Mouse (Mus musculus) spleen, adult 12 weeks (tissue): ENCODE measurements at regions not wholly inside any gene's neighbourhood (a gene's known extent, or its start where the extent isn't known, plus 50 kb on each side); places are given as distances from the start of the nearest gene placed in this dataset.
"Not testable (repeated sequence)": the region's sequence is repeated elsewhere in the genome, so short reads cannot be mapped to it uniquely, and the experiment has no call there.

Experiments used
- DNase-seq: peaks from one replicate; pipeline ENCODE4 v3.0.0; 2022; ENCODE audit warnings: low spot score

DNA sequence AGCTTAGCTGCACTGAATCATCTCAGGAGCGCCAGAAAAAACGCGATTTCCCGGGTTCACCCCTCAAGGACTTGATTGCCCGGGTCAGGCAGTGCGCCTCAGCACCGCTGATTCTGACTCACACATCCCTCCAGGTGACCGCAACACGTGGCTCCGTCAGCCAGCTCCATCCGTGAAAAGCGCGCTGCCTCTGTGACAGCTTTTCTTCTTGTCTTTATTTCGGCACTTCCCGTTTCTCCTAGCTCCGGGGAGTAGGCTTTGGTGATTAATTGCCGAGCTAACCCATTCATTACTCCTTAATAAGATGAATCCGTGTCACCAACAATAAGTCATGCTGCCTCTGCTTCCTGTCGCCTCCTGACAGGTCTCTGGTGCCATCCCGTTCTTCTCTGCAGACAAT, 108.6 kb downstream of the Katnal1 start:
- peak; percentile 14 for DNase-seq

DNA sequence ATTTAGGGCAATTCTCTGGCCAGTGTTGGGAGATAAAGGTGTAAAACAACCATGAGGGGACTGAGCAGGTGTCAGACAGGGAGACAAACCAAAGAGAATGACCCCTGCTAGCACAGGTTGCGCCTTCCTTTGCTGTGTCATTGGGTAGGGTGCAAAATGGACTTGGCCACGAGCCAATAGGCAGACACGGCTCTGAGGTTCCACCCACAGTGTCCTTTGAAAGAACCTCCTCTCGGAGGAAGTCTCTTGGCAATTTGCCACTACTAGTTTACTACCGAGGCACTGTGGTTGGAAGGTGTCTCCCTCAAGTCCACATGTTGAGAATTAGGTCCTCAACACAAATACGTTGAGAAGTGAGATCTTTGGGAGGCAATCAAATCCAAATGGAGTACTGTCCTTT, 109.7 kb downstream of the Katnal1 start:
- DNase-seq, result peak; percentile 13

DNA sequence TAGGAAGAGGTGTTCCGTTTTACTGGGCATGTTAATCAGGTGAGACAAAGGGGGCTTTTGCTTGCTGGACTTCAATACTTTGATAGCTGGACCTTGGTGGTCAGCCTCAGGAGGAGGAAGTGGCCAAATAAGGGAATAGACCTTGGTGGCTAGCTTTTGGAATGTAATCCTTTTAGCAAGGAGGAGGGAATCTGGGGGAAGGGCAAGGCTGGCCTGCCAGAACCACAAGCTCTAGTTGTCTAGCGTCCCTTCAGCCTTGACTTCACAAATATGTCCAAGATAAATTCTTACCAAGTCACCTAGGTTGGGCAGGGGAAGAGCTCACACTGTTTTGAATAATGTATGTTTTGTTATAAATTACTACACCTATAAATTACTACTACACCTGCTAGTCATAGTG, 110.4 kb downstream of the Katnal1 start:
- no peak for DNase-seq

DNA sequence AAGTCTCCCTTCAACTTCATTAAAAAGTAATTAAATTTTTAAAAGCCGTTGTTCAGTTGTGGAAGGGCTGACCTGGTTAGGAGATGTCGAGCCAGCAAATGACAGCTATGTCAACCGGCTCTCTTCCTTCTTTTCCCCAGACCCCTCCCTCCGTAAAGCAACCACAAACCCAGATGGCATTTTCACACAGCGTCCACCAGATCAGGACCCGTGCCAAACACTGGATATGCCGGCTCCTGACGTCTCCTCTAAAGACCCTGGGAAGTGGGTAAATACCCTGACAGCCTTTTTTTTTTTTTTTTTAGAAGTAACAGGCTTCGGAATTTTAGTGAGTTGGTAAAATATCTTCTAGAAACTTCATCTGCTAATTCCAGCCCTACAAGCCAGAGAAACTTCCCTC, 116.3 kb downstream of the Katnal1 start:
- DNase-seq, result no peak

DNA sequence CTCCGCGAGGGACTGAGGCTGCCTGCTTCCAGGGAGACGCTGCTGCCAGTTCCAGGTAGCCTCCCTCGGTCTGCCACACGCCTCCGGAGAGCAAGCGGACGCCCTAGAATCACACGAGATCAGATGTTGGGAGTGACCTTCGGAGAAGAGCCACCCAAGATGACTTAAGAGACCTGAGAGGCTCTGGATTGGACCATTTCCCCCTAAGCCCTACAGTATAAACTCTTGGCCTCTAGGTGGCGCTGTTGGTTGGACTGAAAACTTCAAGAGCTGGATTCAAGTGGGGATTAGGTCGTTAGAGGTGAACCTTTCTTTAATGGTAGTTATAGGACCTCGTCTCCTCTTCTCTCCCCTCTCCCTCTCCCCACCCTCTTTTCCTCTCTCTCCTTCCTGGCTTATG, 117.1 kb downstream of the Katnal1 start:
- peak; percentile 58 for DNase-seq

DNA sequence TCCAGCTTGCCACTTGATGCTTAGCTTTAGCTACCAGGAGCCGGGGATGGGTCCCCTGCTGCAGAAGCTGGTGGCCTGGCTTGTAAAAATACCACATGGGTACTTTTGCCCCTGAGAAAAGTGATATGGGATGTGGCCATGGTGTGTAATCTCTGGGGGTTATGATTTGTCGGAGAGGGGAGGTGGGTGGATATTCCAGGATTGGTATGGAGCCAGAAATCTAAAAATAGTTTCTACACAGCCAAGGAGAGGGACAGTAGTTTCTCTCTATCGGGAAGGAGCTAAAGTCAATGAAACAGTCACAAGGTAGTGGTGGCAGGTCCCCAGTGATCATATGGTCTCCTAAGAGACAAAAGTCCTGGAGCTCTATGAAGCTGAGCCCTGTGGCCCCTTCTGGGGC, 119.6 kb downstream of the Katnal1 start:
- DNase-seq, result no peak

DNA sequence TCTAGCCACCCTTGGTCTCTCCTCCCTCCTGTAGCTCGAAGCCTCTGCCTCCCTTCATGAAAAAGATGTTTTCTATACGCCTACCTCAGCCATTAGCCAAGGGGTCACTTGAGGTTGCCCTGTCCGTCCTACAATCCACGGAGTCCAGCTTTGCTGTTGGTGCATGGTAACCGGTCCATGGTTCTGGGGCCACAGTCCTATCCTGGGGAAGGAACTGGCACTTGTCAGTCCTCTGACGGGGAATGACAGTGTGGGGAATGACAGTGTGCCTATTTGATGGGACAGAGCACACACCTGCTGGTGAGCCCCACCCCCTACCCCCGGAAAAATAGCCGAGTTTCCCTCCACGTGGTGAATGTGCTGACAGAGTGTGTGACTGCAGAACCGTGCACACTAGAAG, 120.1 kb downstream of the Katnal1 start:
- no peak for DNase-seq

DNA sequence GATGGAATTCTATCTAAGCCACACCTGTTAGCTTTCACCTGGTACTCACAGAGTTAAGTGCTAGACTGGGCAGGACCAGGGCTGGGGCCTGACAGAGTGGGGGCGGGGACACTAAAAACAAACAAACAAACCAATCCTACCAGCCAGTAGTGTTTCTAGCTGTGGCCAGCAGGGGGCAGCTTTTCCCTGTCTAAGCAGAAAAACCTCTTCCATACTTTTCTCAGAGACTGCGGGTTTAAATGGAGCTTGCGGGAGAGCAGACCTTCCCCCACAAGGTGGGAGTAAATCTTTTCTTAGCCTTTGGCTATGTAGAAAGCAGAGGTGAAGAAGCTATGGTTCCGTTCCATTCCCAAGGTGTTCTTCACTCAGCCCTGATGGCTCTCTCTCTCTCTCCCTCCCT, 120.7 kb downstream of the Katnal1 start:
- no peak for DNase-seq

DNA sequence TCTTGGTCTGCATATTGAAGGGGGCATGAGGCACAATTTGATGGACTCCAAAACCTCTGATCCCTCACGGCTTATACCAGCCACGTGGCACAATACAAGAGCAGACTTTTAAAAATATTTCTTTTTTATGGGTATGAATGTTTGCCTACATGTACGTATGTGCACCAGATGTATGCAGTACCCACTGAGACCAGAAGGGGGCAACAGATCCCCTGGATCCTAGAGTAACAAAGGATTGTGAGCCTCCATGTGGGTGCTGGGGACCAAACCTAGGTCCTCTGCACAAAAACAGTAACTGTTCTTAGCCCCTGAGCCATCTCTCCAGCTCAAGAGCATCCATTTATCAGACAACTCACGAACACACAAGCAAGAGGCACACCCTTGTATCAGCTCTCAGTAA, 121.5 kb downstream of the Katnal1 start:
- no peak for DNase-seq

DNA sequence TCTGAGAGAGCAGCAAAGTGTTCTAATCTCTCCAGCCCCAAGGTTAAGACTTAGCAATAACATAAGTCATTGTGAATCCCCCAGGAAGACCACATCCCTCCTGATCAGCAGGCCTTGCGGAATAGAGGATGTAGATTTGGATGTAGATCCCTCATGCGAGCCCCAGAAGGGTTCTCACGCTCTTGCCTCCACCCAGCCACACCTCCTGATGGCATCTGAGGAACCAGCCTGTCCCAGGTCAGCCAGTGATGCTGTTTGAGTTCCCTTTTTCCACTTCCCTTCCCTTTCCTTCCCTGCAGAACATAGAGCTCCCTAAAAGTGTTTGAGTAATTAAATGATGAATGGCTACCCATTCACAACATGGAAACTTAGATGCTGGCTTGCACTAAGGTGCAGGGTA, 124.1 kb downstream of the Katnal1 start:
- no peak for DNase-seq

DNA sequence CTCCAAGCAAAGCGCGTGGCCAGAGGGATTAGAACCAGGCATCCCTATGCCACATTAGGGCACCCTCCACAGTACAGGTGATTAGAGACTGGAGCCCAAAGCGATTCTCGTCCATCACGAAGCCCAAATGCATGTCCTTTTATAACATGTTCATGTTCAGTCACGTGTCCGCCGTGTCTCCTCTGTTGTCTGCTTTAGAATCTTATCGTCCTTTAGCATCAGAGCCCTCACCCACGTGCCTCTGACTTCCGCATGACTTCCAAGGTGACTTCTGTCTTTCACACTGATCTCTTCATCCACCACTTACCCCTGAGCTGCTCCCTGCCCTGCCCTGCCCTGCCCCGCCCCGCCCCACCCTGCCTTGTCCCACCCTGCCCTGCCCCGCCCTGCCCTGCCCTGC, 125.3 kb downstream of the Katnal1 start:
- no peak for DNase-seq

DNA sequence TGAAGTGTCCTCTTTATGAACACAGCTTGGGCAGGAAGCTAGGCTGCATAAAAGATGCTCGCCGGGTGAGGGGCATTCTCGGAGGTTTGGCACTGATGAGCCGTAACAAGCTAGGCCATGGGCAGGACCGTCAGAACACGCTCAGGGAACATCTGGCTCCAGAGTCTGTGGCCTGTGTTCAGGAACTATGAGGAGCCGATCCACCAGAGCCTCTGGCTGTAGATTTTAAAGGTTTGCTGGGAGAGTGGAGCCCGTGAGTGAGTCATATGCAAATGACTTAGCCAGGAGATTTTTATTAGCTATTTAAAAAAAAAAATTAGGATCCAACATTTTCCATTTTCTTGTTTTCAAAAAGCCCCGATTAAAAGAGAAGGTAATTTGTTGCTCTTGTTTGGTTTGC, 126.4 kb downstream of the Katnal1 start:
- DNase-seq, result no peak

DNA sequence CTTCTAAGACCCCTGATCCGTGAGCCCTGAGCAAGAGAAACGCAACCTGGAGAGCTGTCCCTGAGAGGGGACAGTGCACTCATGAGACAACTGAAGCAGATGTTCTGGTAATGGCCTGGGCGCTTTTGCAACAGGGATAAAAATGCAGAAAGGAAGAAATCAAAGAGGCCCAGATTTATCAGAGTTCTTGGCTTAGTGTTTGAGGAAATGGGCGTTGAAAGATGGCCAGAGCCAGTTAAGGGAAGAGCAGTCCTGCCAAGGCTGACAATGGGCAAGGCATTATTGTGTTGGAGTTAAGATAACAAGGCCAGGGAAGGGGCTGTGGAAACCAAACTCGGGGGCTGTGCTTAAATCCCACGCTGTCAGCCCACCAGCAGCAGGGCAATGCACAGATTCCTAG, 130.6 kb downstream of the Katnal1 start:
- DNase-seq, result no peak

DNA sequence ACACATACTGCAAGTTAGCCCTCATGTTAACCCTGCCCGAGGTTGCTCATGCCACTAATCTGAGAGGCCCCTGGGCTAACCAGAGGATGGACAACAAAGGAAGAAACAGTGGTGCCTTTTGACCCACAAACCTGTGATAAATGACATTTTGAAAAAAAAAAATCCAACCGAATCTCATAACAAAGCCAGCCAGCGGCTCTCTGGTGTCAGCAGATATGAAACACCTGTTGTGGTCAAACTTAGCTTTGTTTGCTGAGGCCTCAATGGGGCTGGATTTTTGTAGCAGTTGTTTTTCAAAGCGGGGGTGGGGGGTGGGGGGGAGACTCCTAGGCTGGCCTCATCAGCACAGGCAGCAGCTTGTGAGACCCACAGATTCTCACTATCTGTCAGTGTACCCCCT, 133.0 kb downstream of the Katnal1 start:
- no peak for DNase-seq

DNA sequence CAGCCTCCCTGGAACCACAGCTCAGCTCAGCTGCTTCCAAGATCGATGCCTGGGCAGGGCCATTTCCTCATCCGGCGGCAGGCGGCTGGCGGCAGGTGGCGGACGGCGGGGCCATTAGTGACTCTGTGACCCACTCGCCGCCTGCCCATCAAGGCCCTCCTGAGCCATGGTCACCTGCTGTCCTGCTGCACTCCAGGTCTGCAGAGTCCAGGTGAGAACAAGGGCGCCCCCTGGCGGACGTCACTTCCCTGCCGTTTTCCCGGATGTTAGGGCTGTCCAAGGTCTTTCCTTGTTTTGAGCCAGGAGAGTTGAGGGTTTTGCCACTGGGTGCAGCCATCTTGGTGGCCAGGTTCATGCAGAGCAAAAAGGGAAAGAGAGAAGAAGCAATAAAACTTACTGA, 134.7 kb downstream of the Katnal1 start:
- peak; percentile 52 for DNase-seq

DNA sequence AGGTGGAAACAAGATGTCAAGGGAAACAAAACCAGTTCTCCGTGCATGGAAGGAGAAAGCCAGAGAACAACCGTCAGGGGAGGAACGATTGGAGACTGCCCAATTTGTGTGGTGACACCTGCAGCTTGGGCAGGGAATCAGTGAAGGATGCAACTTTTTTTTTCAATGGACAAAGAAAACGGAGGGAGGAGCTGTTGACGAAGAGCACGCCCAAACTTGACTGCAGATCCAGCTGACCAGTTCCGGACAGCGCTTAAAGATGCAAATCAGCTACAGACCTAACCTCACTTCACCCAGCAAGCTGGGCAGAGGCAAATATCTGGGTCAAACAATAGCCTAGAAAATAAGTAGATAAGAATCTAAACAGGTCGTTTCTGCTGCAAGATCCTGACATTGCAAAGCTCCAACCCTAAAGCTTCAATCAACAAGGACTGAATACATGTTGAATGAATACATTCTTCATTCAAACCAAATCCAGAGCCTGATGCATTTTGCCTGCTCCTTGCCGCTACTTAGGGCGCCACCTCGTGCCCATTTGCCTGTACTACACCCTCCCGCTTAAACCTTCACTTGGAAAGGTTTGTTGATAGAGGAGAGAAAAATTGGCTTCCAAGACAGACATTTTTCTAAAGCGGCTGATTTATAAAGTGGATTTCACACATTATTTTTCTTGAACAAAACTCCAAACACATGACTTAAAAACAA, 136.2 kb downstream of the Katnal1 start:
- DNase-seq, result peak; percentile 52

DNA sequence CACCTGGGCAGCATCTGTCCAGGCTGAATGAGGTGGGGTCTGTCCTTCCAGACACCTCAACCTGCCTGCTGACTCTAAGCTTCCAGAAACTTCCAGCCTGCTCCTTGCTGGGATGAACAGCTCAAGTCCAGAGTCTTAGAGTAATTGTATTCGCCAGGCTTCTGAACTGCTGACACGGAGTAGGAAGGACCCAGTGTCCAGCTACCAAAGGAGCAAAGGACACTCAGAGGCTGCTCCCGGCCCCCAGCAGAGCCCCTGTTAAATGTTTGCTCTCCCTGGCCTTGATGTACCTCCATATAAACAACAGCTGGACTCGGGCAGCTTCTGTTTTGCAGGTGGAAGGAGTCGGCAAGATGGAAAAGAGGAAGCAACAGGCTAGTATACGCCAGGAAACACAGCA, 137.5 kb downstream of the Katnal1 start:
- no peak for DNase-seq

DNA sequence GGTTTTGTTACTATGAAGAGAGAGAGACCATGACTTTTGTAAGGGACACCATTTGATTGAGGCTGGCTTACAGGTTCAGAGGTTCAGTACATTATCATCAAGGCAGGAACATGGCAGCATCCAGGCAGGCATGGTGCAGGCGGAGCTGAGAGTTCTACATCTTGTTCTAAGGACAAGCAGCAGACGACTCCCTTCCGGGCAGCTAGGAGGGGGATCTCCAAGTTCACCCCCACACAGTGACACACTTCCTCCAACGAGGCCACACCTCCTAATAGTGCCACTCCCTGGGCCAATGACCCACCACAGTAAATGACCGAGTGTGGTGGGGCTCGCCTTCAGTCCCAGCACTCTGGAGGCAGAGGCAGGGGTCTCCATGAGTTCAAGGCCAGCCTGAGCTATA, 138.8 kb downstream of the Katnal1 start:
- DNase-seq, result not testable (repeated sequence)

DNA sequence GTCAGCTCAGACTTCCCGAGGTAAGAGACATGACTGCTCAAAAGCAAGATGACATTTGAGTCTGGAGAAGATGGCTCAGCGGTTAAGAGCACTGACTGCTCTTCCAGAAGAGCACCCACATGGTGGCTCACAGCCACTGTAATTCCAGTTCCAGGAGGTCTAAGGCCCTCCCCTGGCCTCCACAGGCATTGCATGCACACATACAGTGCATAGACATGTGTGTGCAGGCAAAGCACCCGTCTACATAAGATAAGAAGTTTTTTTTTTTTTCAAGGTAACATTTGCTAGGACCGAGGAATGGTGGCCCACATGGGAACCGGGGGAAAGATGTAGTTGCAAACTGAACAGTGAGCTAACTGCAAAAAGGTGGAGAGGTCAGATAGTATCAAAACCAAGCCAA, 139.3 kb downstream of the Katnal1 start:
- DNase-seq, result no peak

DNA sequence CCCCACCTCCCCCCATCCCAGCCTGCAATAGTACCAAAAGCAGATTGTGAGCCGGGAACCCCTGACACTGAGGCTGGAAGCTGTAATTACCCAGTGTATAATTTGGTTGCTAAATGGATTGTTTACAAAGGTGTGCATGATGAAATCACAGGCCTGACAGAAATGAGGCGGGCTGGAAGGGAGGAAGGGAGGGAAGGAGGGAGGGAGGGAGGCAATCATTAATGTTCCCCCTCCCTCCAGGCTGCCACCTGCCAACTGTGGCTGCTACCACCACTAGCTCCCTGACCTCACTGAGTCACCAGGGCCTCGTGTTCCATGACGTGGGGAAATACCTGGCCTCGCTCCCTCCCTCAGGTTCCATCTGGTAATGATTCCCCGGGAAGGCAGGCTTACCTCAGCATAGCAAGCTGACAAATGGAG, 140.0 kb downstream of the Katnal1 start:
- no peak for DNase-seq

DNA sequence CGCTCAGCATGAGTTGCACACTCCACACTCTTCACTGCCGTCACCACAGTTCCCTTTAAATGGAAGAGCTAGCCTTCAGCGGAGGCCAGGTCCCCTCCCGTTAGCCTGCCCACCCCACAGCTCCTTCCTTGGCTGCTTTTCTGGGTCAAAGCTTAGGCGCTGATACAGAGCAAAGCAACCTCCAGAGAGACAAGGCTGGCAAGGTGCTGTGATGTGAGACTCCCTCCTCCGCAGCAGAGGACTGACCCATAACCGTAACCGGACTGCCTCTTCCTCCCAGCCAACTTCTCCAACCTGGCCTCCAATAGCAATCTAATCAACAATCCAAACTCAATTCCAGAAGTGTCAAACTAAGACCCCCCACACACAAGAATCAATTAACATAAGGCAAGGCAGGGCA, 140.4 kb downstream of the Katnal1 start:
- no peak for DNase-seq

DNA sequence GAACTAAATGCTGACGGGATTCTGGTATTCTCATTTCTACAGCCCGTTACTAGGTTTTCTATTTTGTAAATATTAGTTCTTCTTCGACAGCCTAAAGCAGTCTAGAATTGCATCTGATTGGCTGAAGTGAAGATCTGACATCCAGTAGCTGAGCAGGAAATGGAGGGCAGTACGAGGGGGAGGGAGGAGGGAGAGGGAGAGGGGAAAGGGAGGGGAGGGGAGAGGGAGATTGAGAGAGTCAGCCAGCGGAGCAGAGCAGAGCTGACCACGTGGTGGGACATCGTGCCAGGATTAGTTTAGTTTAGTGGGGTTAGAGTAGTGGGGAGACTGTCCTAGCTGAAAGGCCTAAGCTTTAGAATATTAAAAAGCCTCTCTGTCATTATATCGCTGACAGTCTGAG, 141.8 kb downstream of the Katnal1 start:
- no peak for DNase-seq

DNA sequence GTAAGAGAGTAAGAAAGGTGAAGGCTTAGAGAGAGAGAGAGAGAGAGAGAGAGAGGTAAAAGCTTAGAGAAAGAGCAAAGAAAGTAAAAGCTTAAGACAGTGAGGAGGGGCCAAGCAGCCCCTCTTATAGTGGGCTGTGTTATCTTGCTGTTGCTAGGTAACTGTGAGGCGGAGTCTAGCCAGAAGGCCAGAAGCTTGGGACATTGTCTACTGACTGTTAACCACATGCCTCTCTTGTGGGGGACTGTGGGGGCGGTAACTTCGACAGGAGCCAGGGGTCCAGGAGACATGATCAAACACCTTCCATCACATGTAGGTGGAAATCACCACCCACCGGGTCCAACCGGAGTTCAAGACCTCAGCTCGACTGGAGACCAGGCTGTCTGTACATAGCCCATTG, 148.0 kb downstream of the Katnal1 start:
- DNase-seq, result not testable (repeated sequence)

DNA sequence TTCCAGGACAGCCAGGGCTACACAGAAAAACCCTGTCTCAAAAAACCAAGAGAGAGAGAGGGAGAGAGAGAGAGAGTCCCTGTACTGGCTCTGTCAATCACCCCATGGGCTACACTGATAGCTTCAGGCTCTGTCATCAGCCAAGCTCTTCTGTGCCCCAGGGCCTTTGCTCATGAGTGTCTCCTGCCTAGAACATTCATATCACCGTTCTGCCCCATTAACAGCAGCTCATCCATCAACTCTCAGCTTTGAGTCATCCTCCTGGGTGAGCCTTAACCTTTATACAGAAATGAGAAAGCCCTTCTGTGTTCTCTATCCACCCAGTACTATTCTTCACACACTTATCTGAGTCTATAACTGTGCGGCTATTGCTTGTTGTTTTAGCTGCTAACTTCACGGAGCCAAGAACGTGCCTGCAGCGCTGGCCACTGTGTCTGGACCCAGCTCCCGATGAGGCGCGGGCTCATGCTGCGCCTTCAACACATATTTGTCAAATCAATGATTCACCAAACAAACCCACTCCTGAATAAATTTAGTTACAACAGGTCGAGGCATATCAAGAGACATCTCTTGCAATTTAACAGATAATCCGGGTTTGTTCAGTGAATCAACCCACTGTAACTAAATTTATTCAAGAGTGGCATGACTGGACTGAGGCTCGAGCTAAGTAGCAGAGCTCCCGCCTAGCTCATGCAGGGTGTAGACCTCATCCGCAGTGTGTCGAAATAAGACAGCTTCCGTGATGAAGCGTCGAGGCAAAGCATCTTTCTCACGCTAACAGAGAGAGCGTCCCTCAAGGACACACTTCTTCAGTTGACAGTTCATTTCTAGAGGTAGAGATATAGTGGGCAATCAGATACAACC, 152.1 kb downstream of the Katnal1 start:
- DNase-seq, result no peak
